Mouse (Mus musculus) cerebellum, adult 11-12 months (tissue): ENCODE results near the gene Rcc1l.

ENCODE experiments used
- DNase-seq: peaks from one replicate; pipeline ENCODE4 v3.0.0; 2022

Rcc1l gene

DNA sequence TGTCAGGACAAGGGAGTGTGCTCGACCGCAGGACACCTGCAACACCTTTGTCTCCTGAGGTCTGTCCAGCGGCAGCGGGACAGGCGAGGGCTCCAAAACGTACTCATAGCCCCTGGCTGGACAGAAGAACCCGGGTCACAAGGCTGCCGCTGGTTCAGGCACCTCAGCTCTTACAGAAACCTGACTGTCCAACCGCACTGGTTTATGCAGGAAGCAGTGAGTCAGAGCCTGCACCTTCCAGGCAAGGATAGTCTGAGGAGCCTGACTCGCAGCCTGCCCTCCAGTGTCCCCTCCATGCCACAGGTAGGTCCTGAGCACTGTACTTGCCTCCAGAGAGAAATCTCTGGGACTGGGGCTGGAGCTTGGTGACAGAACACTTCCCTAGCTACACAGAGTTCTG is 7.3 kb downstream of the Rcc1l start:
- no peak for DNase-seq

DNA sequence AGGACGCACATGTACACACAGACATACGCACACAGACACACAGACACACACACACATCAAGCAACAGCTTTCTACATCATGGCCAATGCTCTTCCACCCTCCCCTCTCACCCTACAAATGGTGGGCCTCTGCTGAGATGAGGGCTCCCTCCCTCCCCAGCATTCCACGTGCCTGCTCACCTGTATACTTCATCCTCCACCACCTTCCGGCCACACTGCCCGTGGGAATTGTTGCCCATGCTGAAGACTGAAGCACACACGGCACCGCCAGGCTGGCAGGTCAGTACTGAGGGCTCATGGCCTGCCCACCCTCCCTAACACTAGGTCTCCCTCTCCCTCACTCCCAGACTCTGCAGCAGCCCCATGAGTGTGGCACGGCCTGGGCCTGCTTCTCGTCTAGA is 8.5 kb downstream of the Rcc1l start:
- DNase-seq: no peak

DNA sequence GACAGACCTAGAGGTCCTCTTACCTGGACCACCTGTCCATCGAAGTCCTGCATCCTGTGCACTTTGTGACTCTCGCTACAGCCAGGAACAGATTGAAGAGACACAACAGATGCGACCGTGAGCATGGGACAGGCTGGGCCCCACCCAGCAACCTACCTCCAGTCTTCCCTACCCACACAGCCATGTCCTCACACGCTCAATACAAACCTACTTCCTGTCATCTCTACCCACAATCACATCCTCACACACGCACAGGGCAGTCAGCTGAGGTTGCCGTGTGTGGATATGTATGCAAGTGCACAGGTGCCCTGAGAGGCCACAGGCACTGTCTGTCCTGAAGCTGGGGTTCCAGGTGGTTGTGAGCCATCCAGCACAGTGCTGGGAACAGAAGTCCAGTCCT is 9.9 kb downstream of the Rcc1l start:
- no peak for DNase-seq

DNA sequence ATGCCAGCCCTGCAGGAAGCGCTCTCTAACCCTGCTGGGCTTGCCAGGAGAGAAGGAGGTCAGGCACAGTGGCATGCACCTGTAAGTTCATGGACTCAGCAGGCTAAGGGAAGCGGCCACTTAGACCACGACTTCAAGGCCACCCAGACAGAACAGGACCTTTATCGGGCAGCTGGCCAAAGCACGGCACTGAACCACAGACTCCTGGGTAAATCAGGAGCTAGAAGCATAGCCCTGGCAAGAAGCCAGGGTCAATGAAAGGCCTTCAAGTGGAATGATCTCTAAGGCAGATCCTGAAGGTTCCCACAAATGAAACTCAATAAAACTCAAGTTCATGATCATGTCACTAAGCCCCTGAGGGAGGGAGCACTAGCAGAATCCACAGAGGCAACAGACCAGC is 11.9 kb downstream of the Rcc1l start:
- no peak for DNase-seq

DNA sequence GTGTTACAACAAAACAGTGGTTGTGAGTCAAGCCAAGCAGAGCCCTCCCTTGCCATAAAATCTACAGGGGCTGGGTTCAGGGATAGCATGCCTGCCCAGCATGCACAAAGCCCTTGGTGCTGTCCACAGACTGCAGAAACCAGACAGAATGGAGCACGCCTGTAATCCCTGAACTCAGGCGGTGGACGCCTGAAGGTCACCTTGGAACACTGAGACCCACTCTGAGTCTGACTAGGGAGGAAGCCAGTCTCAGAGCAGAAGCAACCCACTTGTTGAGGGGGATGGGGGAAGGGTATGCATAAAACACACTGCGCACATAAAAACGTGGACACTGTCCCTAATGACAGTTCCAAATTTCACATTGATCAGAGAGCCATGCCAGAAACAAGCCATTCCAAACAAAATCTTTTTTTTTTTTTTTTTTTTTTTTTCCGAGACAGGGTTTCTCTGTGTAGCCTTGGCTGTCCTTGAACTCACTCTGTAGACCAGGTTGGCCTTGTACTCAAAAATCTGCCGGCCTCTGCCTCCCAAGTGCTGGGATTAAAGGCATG is 20.6 kb downstream of the Rcc1l start:
- no peak for DNase-seq

DNA sequence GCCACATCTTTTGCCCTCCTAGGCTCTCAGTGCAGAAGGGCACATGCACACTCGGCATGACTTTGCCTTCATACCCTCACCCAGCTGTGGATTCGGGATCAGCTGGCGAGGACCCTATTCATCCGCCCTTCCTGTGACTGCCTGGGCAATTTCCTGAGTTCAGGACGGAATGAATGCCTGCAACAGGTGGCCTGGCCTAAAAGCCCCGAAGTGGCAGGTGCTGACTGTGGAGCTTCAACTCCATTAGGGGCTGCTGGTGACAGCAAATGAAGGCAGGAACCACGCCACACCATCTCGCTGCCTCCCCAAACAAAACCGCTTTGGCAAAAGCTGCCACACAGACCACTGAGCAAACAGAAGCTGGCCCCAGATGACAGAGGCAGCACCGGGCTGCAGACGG is 24.7 kb downstream of the Rcc1l start:
- no peak for DNase-seq

DNA sequence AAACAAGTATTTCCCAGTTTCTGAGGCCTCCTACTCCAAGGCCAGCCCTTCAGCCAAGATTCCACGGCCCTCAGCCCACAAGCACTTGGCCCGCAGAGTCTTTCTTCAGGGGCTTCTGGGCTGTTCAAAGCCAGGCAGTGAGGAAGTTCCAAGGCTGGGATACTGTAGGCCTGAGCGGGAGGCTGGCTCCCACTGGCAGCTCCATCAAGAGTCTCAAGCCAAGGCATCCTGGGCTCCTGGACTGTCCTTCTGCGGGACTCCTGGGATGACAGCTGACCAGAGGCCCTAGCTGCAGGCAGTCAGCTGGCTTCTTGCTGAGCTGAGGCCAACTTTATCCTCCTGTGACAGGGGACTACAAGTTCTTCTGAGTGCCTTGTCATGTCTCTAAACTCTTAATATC is 28.4 kb downstream of the Rcc1l start:
- DNase-seq: no peak

DNA sequence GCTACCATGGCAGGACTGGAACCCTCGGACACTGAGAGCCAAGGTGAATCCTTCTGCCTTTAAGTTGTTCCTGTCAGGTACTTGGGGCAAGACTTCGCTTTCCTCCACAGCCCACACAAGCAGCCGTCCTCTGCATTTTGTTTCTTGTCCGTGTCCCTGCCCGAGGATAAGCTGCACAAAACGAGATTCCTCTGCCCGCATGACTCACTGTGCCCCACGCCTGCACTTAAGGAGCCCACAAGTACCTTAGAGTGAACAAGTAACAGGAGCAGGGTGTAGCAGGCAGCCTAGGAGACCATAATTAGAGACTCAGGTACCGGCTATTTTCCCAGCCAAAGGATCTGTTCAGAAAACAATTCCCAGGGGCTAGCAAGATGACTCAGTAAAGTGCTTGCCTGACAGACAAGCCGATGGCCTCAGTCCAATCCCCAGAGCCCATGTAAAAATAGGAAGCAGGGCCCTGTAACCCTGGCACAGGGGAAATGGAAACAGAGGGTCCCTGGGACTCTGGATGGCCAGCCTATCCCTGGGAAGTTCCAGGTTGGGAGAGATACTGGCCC is 29.3 kb downstream of the Rcc1l start:
- no peak for DNase-seq

DNA sequence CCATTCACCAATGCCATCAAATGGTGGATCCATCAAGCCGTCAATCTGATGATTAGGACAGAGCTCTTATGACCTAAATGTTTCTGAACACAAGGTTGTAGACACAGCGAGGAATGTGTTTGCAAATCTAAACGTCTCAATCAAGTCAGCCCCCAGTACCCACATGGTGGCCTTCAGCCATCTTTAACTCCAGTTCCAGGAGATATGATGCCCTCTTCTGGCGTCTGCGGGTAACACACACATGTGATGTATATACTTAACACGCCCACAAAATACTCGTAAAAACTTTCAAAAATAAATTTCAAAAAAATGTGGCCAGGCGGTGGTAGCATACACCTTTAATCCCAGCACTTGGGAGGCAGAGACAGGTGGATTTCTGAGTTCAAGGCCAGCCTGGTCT is 31.6 kb downstream of the Rcc1l start:
- DNase-seq: no peak

DNA sequence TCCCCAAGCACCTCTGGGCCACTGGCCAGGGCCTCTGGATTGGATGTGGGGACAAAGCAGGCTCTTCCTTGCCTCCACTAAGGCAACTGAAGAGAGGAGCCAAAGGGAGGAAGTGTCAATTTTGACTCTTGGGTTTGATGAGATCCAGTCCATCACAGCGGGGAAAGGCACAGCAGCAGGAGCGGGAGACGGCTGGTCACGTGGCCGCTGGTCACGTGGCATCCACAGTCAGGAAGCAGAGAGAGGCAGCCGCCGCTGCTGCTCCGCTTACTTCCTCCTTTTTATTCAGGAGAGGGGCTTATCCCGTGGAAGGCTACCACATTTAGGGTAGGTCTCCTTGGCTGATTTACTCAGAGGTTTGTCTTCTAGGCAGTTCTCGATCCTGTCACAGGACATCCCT is 34.2 kb downstream of the Rcc1l start:
- DNase-seq: no peak

DNA sequence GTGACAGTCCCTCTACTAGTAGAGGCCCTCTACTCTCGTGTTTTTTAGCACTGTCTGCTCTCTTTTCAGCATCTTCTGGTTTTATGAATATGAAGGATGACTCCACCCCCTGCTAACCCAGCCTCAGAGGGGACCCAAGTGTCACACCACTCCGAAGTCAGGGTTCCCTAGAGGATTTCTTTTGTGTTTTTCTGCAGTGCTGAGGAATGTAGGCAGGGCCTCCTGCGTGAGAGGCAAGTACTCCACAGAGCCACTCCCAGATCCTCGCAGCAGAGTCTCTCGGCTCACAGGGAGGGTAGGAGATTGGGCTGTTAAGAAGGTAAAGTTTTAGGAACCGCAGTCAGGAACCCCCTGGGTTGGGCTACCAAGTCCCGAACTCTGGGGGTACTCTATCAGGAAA is 35.3 kb downstream of the Rcc1l start:
- DNase-seq: no peak

DNA sequence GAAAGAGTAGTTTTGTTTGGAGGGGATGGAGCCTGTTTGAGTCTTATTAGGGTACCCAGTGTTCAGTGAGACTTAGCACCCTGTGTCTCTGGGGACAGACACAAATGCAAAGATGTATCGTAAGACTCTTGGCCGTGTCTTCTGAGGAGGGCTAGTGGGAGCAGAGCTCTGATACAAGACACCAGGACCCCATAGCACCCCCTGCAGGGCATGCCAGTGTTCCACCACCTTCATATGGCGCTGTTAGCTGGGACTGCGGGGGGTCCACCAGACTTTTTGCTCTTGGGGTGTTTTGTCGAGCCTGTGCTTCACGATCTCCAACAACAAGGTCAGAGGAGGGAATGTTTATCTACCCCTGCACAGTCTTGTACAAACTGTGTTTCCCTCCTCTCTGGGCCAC is 37.1 kb downstream of the Rcc1l start:
- DNase-seq: no peak

DNA sequence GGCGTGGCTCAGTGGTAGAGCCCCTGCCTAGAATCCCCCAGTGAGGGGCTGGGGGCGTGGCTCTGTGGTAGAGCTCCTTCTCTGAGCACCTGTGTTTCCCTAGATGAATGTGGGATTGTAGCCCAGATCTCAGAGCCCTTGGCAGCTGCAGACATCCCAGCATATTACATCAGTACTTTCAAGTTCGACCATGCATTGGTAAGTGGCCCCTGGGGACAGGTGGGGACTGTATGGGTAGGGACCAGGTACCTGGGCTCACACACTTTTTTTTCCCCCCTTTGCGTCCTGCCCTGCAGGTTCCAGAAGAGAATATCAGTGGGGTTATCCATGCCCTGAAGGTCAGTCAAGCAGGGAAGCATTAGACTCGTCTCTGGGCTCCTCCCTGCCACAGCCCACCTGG is 38.6 kb downstream of the Rcc1l start:
- no peak for DNase-seq

DNA sequence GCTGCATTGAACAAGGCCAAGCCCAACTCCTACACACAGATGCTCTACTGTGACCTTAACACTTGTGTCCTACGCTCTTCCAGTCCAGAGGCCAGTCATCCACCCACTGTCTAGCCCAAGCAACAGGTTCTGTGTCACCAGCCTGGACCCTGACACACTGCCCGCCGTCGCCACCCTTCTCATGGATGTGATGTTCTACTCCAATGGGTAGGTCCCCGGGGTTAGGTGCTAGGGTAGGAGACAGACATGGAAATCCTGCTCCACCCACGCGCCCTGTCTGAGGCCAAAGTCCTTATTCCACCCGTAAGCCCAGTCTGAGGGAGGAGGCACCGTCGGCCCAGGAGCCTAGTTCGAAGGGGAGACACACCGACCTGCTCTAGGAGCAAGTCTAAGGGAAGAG is 40.6 kb downstream of the Rcc1l start:
- no peak for DNase-seq

DNA sequence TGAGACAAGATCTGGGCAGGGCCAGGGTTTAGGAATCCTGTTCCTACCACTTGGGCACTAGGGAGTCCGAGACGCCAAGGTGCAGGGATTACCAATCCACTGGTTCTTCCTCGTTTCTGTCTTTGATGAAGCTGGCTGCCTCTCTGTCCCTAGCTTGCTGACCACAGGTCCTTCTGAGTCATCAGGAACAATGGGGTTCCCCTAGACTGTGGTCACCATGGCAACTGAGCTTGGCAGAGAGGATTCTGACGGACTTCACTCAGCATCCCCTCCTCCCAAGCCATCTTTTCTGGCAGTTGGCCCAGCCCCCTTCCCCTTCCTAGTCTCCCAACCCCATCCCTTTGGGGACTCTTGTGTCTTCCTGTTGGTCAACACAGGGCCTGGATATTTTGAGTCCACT is 45.0 kb downstream of the Rcc1l start:
- no peak for DNase-seq

DNA sequence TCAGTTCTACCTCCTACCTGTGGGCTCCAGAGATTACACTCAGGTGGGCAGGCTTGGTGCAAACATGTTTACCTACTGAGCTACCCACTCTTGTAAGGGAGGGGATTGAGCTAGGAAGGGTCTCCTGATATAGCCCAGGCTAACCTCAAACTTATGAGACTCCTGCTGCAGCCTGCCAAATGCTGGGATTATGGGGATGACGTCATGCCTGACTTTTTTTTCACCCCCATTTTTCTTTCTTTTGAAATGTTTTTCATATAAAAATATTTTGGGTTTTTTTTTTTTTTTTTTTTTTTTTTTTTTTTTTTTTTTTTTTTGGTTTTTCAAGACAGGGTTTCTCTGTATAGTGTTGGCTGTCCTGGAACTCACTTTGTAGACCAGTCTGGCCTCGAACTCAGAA is 50.3 kb downstream of the Rcc1l start:
- DNase-seq: no peak

DNA sequence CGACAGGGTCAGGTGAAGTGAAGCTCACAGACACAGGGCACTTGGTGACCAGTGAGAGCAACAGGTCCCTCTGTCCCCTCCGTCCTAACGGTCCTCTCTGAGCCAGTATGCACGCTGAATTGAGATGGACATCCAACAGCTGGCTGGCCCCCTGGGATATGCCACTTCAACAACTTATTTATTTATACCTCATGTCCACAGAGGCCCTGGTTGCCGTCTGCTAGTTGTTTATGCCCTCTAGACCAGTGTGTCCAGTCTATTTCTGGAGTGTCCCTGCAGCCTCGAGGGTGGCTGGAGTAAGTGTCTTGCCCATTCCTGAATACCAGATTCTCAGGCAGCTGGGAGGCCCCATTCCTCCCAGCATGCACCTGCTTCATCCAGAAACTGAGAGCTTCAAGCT is 52.7 kb downstream of the Rcc1l start:
- DNase-seq: no peak

DNA sequence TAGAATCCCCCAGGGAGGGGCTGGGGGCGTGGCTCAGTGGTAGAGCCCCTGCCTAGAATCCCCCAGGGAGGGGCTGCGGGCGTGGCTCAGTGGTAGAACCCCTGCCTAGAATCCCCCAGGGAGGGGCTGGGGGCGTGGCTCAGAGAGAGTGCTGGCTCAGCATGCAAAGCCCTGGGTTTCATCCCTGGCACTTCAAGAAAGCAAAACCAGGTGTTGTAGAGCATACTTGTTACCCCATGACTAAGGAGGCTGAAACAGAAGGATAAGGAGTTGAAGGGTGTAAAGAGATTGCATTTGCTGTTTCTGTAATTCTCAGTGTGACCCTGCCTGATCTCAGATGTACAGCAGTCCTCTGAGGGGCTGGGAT is 54.7 kb downstream of the Rcc1l start:
- no peak for DNase-seq

DNA sequence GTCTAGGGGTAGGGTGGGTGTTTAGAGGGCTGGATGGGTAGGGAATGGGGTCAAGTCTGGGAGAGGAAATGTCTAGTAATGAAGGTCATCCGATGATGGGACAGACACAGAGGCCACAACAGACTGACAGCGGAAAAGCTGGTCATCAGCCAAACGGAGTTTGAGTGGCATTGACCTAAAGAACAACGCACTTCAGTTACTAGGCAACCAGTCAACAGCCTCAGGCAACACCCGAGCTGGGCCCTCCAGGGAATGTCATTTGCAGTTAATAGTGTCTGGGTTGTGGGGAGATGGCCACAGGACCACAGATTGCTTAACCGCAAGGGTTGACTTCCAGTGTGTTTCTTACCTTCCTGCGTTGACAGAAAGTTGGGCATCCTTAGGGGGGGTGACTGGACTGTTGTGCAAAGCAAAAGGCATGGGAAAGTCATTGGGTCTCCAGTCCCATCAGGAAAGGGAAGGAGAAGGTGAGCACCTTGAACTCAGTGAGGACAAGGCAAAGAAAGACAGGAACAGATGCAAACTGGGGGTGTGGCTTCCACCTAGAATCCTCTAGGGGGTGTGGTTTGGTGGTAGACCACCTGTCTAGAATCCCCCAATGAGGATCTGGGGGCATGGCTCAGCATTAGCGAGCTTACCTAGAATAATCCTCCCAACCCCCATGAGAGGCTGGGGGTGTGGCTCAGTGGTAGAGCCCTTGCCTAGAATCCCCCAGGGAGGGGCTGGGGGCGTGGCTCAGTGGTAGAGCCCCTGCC is 55.3 kb downstream of the Rcc1l start:
- DNase-seq: no peak

DNA sequence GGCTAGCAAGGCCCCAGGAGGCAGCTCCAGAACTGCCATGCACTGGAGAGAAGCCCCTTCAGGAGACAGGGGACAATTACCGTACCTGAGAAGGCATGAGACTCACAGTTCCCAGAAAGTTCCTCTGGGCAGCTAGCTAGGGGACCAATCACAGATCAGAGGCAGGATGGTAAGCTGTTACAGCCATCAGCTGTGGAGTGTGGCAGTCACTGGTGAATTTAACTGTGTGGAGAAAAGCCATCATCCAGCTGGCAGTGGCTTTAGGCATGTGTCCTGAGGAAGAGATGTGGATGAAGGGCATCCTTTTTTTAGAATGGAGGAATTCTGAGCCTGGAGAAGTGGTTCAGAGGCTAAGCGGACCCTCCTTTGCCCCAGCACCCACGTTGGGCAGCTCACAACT is 56.4 kb downstream of the Rcc1l start:
- no peak for DNase-seq

DNA sequence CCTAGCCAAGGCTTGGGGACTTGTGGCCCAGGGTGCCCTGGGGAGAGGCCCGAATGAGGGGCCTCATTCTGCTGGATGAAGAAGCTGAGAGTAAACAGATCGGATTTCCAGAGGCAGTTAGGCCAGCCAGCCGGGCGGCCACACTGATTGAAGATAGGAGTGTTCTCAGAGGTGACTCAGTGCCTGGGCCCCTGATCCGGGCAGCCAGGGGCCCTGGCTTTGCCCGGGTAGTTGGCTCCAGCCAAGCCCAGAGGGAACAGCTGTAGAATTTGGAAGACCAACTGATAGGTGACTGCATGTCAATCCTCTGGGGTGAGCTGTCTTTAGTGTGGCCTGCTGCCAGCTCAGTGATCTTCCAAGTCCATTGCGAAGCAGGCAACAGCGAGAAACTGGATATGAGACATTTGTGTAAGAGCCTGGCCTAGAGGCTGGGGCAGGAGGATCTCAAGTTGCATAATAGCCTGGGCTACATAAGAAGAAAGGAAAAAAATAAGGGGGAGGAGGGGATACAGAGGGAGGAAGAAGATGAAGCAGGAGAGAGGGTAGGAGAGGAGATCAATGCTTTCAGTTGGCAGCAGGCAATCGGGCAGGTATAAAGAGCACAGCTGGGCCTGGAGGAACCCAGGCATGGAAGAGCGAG is 57.0 kb downstream of the Rcc1l start:
- no peak for DNase-seq

DNA sequence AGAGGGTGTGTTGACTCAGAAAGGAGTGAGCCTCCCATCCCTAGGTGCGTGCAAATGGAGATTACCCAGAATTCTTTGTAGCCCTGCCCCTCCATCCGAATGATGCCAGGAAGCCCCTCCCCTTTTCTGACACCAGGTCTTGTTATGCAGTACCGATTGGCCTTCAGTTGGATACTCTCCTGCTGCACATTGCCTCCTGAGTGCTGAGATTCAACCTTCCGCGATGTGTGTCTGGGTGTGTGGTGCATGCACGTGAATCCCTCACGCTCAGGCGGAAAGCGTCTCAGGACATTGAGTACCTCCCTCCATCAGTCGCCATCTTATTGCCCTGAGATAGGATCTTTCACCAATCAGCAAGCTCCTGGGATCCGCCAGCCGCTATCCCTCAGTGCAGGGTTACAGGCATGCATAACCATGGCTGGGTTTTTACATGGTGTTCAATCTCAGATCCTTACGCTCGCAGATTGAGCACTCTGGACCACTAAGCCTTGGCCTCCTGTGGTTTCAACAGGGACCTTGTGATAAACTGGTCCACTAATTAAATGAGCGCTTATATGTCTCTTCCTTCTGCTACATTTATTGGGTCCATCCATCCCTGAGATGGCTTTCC is 57.7 kb downstream of the Rcc1l start:
- DNase-seq: no peak

DNA sequence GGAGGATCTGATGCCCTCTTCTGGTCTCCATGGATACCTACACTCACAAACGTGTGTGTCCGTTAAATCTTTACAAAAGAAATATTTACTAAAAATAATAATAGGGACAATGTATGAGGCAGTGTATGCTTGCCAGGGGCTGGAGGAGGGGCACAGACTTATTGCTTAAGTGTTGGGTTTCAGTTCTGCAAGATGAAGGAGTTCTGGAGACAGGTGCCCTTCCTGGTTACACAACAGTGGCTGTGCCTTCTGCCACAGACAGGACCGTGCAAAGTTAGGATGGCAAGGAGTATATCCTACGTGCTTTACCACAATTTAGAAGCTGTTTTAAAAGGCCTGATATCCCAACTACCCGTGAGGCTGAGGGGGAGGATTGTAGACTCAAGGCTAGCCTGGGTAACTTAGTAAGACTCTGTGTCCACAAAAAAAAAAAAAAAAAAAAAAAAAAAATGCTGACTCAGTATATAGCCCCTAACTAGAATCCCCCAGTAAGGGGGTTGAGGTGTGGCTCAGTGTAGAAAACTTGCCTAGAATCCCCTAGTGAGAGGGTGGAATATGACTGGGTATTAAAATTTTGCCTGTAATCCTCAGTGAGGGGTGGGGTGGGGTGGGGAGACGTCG is 60.8 kb downstream of the Rcc1l start:
- no peak for DNase-seq

DNA sequence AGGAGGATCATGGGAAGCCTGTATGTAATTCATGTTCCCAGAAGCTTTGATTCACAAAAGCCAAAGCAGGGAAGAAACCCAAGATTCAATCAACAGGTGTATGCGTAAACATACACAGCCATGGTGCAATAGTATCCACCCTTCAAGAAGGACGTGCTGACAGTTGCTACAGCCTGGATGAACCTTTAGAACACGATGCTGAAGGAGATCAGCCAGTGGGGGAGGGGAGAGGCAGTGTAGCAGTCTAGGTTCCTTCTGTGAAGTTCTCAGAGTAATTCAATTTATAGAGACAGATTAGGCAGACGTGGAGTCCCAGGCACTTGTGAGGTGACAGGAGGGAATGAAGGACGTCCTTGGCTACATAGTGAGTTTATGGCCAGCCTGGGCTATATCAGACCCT is 61.6 kb downstream of the Rcc1l start:
- no peak for DNase-seq
